Mouse (Mus musculus): Measurements from ENCODE around the gene Gm7980. TPM values are rescaled to one million over a fixed set of nuclear protein-coding genes. Genes with fewer than 3 reads are reported as not detected.
"Not testable (repeated sequence)": the region's sequence is repeated elsewhere in the genome, so short reads cannot be mapped to it uniquely, and the experiment has no call there.

The Gm7980 gene
- polyA plus RNA-seq (2015; fragmentation: Nextera tagmentation; extraction: Ambion mirVana) = not detected in 2 replicates

- not testable (repeated sequence) for H3K36me3 ChIP-seq (ENCODE audit: control insufficient read depth, insufficient read depth, low read length); H3K27me3 ChIP-seq (replicated peaks; ENCODE audit: control insufficient read depth, insufficient read depth, low read length); H3K9ac ChIP-seq (ENCODE audit: low read depth, low read length); H3K4me1 ChIP-seq (ENCODE audit: control insufficient read depth, insufficient read depth, low read depth, low read length); ATAC-seq; H3K4me2 ChIP-seq (ENCODE audit: low read length); H3K4me3 ChIP-seq (ENCODE audit: low read length); H3K9me3 ChIP-seq (ENCODE audit: control insufficient read depth, low read length); H3K27ac ChIP-seq (ENCODE audit: low read depth, low read length)
- no CpG with 5 or more reads among the region's 2 CpGs for WGBS
These were observed at the start of gene Gm7980 for GRCm38 (mm10) chr14:41907190-41907589. Gene Gm7980, minus strand, starts transcription at chr14:41907290.

GRCm38 (mm10) chr14:41943695-41944094, 36.6 kb upstream of the Gm7980 start, which contains the start of gene 1700024B05Rik:
Gene 1700024B05Rik, plus strand, starts transcription at chr14:41943995.
- H3K27ac ChIP-seq (ENCODE audit: low read depth, low read length); H3K27me3 ChIP-seq (replicated peaks; ENCODE audit: control insufficient read depth, insufficient read depth, low read length); H3K9me3 ChIP-seq (ENCODE audit: control insufficient read depth, low read length); H3K36me3 ChIP-seq (ENCODE audit: control insufficient read depth, insufficient read depth, low read length); H3K4me2 ChIP-seq (ENCODE audit: low read length); ATAC-seq; H3K9ac ChIP-seq (ENCODE audit: low read depth, low read length); H3K4me1 ChIP-seq (ENCODE audit: control insufficient read depth, insufficient read depth, low read depth, low read length); H3K4me3 ChIP-seq (ENCODE audit: low read length): not testable (repeated sequence)
- 79% methylated on average over 1 of the region's 2 CpGs for WGBS

GRCm38 (mm10) chr14:41924649-41925048, 17.6 kb upstream of the Gm7980 start, which contains the start of gene 1700049E17Rik1:
Gene 1700049E17Rik1, plus strand, starts transcription at chr14:41924949.
- H3K4me3 ChIP-seq (ENCODE audit: low read length); ATAC-seq; H3K27ac ChIP-seq (ENCODE audit: low read depth, low read length); H3K4me1 ChIP-seq (ENCODE audit: control insufficient read depth, insufficient read depth, low read depth, low read length); H3K9me3 ChIP-seq (ENCODE audit: control insufficient read depth, low read length); H3K27me3 ChIP-seq (replicated peaks; ENCODE audit: control insufficient read depth, insufficient read depth, low read length); H3K9ac ChIP-seq (ENCODE audit: low read depth, low read length); H3K36me3 ChIP-seq (ENCODE audit: control insufficient read depth, insufficient read depth, low read length); H3K4me2 ChIP-seq (ENCODE audit: low read length): not testable (repeated sequence)
- no CpG with 5 or more reads among the region's 1 CpGs for WGBS

Other genes with a start within 250 kb of the Gm7980 start
- not detected in 2 replicates for gene Gm8068, start 205.4 kb downstream of the Gm7980 start, polyA plus RNA-seq (2015; fragmentation: Nextera tagmentation; extraction: Ambion mirVana)
- not detected in 2 replicates for gene Gm7929, start 156.7 kb downstream of the Gm7980 start, polyA plus RNA-seq (2015; fragmentation: Nextera tagmentation; extraction: Ambion mirVana)
- not detected in 2 replicates for gene Gm47189, start 134.8 kb downstream of the Gm7980 start, polyA plus RNA-seq (2015; fragmentation: Nextera tagmentation; extraction: Ambion mirVana)
- not detected in 2 replicates for gene 1700049E17Rik1, start 17.7 kb upstream of the Gm7980 start, polyA plus RNA-seq (2015; fragmentation: Nextera tagmentation; extraction: Ambion mirVana)
- not detected in 2 replicates for gene 1700024B05Rik, start 36.7 kb upstream of the Gm7980 start, polyA plus RNA-seq (2015; fragmentation: Nextera tagmentation; extraction: Ambion mirVana)
- not detected in 2 replicates for gene Gm6401, start 60.6 kb upstream of the Gm7980 start, polyA plus RNA-seq (2015; fragmentation: Nextera tagmentation; extraction: Ambion mirVana)
- gene Gm3543, start 76.0 kb upstream of the Gm7980 start, polyA plus RNA-seq (2015; fragmentation: Nextera tagmentation; extraction: Ambion mirVana) = not detected in 2 replicates
- 0.19 TPM in 1 of 2 replicates, not detected in the other for gene Gm7951, start 210.1 kb upstream of the Gm7980 start, polyA plus RNA-seq (2015; fragmentation: Nextera tagmentation; extraction: Ambion mirVana)

Measured in hindbrain, embryonic 16.5 days (tissue).